Mouse (Mus musculus) layer of hippocampus, adult 18-20 months (tissue): Measurements from ENCODE around the gene Akap6. TPM values are rescaled to one million over a fixed set of nuclear protein-coding genes. Genes with fewer than 3 reads are reported as not detected.

ENCODE experiments used
- DNase-seq, 2 experiments: peaks; one replicate each; pipeline ENCODE4 v3.0.0; 2022; ENCODE audit warnings: low spot score in 2 of 2
- total RNA-seq, 2 experiments: library from RNA; stranded (reverse); gene quantifications; 2 replicates each; pipeline ENCODE4 v1.2.3; 2021

Gene Akap6
- total RNA-seq, 2 experiments from 2014 or later, result 130 TPM

DNA sequence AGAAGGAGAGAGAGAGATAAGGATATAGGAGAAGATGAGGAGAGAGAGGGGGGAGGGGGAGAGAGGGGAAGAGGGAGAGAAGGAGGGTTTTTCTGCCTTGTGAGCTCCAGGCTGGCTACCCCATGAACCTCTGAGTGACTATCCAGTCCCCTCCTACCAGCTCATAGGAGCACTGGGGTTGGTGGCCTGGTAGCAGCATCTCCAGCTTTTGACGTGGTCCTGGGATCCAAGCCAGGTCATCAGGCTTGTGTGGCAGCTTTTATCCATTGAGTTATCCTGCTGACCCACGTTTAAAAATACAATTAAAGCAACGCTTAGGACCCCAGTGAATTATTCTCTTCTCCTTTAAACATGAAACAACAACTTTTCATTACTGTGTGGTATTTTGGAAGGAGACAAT, 197.6 kb downstream of the Akap6 start:
- no peak for DNase-seq

DNA sequence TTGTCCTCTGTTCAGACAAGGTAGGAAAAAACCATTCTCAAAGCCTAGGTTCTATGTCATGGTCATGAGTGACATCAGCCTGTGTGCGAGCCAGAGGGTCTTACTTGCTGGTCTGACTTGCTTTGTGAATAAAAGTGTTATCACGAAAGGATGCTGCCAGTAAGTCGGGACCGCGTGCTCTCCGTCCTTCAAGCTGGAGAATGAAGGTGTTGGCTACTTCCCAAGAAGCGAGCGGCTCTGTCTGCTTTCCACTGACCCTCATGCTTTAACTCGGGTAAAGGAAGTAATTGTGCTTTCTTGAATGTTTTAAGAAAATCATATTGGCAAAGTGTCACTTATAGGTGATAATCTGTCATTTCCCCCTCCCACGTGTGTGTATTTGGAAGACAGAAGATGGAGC, 198.9 kb downstream of the Akap6 start:
- DNase-seq, result no peak

DNA sequence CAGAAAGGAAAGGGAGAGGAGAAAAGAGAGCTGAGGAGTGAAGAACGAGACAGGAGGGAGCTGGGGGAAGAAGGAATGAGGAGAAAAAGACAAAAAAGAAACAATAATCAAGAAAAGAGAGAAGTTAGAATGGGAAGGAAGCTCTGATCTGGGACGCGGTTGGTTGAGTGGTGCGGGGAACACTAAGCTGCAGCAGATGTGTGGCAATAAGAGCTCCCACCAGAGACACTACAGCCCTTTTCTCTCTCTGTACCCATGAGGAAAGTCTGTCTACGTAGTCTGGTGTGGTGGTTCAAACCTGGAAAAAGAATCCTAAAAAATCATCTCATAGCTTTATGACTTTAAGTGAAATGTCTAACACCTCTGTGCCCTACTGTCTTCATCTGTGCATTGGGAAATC, 204.9 kb downstream of the Akap6 start:
- DNase-seq, result no peak

DNA sequence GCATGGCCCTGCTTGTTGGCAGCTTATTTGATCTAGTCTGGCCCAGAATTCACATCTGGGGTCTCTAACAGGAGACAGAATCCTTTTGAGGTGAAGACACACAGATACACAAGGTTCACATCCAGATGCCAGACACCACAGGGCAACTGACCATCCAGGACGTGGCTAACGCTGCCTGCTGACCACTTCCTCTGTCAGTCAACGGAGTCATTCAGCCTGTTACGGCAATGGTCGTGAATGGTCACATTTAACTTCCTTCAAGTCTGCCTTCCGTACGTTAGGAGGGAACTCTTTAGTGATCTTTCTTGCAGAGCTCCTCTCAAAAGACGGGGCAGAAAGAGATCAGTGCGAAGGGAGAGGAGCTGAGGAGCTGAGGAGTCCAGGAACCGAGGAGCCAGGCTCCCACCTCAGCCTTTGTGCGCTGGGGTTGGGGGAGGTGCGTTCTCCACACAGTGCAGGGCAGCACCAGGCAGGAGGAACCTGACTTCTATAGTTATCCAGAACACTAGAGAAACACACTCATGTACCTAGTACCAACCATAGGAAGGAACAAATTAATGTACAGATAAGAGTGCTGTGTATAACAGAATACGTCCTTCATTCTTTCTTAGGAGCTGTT, 209.4 kb downstream of the Akap6 start:
- no peak for DNase-seq

DNA sequence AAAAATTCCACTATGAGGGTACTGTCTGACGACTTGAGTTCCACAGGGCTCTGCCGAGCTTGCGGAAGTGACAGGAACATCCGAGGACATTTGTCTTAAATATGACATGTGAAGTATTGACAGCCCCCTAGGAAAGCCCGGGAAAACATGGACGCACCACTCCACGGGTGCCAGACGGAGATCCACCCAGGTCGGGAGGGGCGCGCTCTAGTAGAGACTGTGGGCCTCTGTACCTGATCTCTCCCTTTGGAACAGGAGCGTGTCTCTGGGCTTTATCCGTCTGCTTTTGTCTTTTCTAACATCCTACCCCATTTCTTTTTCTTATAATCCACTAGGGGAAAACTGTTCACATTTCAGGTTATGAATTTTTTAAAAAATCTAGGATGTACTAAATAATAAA, 211.2 kb downstream of the Akap6 start:
- no peak for DNase-seq

DNA sequence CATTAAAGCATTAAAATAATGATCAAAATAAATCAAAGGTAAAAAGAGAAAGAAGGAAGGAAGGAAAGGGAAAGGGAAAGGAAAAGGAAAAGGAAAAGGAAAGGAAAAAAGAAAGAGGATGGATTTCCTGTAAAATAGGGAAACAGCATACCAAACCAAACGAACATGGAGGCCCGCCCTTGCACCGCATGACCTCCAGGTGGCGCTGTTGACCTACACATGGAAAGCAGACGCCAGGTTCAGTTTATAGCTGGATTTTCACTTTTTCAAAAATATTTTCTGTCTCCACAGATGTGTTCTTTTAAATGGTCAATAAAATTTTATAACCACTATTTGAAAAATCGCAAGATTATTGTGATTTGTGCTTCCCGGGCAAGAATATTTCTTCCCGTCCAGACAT, 211.6 kb downstream of the Akap6 start:
- DNase-seq, result peak; percentile 30 to 85

DNA sequence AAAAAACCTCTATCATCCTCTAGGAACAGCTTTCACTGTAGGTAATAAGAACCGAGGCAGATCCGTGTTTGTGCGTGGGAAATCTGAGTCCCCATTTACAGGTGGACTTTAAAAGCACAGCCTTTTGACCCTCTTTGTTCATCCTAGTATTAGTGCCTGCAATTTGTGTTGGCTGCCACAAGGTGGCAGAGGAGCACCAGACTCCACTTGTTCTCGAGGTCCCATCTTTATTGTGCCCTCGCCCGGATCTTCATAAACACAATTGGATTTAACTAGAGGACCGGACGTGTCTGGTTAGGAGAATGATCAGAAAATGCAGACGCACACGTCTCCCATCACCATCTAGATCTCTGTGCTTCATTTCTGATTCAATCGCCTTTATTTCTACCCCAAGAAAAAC, 219.8 kb downstream of the Akap6 start:
- DNase-seq, result peak in 1 of 2 experiments; percentile 52

DNA sequence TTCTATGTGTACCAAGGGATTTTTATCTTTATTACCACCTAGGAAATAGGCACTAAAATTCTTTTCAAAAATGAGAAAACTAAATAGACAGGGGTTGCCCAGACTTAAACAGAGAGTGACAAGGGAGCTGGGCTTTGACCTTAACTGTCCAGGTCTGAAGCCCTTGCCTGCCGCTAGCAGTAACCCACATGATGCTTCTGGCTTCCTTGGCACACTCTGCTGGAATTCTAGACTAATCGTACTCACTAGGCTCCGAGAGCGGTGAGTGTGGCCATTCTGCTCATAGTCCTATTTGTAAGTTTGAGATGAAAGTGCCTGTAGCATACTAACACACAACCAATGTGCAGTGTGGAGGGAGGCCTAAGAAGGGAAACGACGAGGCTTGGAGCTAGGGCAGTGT, 223.3 kb downstream of the Akap6 start:
- no peak for DNase-seq

DNA sequence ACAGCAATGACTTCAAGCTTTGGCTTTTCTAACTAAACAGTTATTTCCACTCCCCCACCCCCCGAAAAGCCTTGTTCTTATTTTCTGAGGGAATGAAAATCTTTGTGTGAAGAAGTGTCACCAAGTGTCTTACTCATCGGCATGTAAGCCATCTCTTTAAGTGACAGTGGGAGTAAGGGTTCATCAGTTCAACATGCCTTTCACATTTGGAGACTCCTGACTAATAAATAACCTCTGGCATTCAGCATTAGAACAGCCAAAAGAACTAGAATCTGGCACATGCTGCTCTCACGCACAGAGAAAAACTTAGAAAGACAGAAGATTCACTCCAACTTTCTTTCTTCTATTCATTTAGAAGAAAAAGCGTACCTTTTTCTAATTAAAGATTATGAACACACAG, 226.3 kb downstream of the Akap6 start:
- no peak for DNase-seq

DNA sequence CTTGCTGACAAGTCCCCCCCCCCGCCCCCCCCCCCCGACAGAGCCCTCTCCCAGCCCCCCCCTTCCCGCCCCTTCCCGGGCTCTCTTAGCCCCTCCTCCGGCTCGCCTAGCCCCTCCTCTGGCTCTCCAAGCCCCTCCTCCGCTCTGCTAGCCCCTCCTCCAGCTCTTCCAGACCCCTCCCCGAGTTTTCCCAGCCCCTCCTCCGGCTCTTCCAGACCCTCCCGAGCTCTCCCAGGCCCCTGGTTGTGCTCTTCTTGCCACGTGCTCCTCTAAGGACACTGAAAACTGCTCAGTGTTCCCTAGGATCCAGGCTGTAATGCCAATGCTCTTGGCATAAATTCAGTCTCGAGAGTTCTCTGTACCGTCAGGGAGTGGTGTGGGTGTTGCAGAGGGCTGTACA, 234.6 kb downstream of the Akap6 start:
- no peak for DNase-seq

DNA sequence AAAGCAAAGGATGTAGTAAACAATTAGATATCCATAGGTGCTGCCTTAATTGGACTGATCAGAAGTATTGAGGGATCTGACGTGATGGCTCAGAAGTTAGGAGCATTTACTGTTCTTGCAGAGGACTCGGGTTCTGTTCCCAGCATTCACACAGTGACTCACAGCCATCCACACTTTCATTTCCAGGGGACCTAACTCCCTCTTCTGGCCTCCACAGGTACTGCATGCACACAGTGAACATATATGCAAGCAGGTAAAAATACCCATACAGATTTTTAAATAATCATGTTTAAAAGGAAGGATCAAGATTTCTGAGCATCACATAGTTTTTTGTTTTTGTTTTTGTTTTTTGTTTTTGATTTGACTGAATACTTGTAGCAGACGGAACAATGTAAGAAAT, 235.8 kb downstream of the Akap6 start:
- no peak for DNase-seq

DNA sequence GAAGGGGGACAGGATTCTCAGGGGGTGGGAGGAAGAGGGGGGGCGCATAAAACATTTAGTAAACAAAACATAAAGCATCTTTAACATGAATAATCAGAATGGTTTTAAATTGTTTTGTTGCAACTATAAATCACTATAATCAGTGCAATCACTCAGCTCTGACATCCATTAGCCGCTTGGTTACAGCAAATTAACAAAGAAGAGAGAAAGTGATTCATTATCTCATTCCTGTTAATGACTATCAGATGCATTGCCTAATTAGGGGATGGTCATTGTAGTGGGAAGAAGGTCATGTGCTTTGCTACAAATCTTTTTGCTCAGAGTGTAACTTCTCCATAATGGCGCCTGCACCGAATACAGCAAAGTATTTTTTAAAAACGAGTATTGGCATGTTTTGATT, 239.6 kb downstream of the Akap6 start:
- no peak for DNase-seq

DNA sequence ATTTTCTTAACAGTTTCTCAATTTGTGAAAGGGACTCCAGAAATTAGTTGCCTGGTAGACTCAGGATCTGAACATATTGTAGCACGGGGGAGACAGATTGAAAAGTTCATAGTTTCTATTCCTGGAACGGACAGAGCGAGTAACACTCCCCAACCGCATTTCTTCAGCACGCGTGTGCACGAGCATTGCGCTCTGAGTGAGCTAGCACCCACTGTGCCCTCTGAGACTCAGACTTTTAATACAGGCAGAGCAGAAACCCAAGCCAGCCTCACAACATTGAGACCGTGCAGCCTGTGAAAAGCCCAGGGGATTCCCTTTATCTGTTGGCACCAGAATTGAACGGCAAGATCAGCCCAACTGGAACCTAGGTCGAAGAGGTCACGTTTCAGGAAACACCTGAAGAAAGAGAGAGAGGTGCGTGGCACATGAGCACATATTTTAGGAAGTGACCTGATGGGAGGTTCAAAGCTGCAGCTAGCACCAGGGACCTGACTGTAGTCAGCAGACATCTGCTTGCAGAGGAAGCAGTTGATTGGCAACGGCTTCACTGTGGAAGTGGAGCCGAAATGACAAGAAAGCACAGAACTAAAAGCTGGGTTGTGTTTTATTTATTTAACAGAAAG, 240.3 kb downstream of the Akap6 start:
- DNase-seq, result peak in 1 of 2 experiments; percentile 50

DNA sequence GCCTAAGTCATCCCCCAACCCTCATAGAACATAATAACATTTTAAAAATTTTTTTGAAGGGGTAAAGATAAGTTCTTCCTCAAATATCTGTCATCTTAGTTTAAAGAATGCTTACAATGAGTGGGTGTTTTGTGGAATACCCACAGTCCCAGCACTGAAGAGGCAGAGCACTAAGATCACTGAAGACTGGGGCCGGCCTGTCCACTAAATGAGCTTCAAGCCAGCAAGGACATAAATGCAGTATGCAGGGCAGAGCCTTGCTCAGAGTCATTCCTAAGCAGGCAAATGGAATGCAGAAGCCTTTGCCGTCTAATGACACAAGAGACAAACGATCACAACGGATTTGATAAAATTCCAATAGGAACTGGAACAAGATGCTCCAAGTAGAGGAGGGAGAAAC, 242.8 kb downstream of the Akap6 start:
- DNase-seq, result no peak

DNA sequence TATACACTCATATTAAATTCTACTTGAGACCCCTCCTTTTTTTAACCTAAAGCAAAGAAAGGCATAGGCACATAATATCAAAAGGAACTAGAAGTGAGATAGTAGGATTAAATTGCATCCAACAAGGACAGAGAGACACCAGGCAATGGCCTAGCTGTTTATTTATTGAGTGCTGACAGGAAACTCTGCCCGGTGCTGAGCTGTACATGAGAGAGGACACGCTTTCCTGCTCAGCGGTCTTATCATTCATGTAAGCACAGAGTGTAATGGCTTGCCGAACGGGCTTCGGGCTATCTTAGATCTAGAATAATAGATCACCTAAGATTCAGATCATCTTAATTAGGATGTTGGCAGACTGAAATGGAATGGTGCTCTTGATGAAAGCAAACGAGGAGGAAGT, 245.1 kb downstream of the Akap6 start:
- no peak for DNase-seq

DNA sequence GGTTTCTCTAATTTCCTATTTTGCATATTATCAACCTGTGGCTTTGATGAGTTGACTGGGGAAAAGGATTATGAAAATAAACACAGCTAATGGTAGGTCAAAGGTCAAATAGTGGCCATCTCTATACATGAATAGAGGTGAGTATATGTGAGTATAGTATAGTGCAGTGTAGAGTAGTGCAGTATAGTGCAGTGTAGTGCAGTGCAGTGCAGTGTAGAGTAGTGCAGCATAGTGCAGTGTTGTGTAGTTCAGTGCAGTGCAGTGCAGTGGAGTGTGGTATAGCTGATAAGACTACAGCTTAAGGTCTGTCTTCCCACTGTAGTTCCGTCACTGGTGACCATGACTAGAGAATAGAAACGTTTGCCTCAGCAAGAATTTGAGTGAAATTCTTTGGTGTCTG, 245.8 kb downstream of the Akap6 start:
- DNase-seq, result no peak

DNA sequence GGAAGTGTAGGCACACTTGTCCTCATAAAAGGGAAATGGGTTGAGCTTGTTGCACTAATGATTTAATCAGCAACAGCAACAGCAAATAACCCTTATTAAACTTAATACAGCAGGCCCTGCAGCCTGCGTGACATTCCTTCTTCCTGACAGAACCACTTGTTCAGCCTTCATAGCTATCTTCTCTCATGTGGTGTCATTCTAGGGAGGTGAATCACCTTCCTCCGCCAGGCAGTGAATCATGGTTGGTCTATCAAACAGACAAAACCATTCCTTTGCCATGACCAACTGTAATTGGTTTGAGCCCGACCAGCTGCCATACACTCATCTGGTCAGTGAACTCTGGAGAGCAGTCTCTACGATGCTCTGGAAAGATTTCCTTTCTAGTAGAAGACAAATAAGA, 251.5 kb downstream of the Akap6 start:
- no peak for DNase-seq

DNA sequence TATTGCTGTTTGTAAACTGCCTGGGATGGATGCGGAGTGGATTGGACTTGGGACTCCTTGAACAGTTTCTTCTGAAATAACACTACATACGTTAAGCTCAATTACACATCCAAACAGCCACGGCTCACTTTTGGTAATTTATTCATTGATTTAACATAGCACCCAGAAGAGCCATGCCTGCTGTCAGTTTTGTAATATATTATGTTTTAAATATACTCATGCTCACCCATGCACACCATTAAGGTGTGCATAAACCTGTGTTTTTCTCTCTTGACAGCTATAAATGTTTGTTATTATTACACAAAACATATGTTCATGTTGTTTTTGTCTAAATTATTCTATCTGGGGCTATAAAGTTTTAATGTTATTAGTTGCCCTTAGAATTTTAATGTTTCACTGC, 258.4 kb downstream of the Akap6 start:
- DNase-seq, result no peak

DNA sequence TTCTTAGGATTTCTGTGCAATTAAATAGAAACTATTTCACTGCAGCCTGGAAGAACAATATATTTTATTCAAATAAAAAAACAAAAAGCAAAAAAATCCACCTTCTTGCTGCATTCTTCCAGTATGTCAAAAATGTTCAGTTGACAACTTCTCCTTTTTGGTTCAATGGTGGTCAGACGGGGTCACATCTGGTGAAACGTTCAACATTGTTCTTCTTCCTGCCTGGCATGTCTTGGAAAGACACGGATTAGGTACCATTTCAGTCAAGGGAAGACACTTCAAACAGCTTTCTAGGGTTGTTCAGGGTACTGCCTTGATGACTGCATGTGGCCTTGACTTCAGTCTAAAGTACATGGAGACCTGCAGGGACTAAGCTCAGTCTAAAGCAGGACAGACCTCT, 258.8 kb downstream of the Akap6 start:
- no peak for DNase-seq

DNA sequence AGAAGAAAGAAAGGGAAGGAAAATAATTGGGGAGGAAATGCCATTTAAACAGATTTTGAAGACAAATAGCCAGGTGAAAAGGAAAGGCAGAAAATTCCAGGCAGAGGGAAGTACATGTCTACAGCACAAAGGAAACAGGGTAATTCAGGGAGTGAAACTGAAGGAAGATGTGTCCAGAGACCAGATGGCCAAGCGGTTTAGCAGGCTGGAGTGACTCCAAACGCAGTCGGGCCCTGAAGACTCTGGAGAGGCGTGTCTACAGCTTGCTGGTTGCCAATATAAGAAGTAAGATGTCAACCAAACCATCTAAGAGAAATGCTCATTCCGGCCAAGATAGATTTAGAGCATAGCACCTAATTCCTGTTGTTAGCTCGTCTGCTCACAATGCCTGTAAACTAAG, 292.6 kb downstream of the Akap6 start:
- no peak for DNase-seq

DNA sequence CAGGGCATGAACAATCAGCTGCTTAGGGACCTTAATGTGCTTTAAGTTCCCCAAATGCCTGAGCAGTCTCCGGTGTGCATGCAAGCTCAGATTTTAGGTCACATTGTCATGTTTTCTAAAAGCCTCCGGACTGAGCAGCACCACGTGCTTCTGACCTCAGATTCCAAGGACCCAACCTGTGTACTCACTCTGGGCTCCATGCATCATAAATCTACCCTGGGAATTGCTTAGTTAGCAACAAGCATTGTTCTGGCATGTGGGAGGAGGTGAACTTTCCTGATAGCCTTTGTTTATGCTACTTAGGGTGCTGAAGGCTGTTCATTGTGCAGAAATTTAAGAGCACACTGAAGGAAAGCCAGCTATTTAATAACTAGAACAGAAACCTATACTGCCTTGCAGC, 313.2 kb downstream of the Akap6 start:
- no peak for DNase-seq

DNA sequence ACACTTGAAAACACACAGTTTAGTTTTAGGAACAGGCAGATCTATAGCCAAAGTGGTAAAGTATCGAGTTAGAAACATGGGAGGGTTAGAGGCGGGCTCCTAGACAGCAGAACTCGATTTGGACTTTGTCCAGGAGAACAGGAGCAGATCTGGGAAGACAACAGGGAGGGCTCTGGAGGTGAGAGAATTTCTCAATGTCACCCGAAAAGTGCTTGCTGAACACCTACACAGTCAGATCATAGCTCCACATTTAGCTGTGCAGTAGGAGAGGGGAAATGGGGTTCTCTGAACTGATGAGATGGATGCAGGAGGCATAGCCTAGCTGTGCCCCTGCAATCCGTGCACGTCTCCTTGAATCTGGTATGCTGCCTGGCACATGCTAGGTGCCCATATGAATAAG, 315.4 kb downstream of the Akap6 start:
- DNase-seq, result no peak

DNA sequence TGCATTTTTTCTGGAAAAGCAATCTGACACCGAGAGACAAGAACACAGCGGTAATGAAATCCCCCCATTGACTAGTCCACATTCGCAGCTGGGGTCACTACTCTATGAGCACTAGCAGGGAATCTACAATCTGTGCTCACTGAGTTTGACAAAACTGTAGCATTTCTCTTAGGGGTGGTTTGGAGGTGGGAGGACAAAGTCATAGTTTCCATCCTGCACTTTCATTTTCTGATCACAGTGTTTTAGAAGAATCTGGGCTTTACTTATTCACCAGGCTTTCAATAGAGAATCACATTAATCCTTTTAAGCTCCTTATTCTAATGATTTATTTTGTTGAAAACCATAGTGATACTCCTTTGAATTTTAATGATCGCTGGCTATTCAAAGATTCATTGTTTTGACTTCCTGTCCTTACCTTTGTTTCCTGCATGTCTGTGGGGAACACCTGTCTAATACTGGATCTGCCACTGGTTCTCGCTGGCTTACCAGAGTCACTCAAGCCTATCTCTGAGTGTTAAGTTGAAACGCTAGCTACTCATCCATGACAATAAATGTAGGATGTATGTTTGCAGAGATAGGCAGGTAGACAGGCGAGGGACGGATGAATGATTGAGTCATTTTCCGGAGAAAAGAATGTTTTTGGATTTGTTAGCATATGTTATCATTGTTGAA, 325.5 kb downstream of the Akap6 start:
- no peak for DNase-seq
